Mouse (Mus musculus) adrenal gland, postnatal 4 days (tissue): ENCODE measurements around the gene Sptb. TPM values are rescaled to one million over a fixed set of nuclear protein-coding genes. Genes with fewer than 3 reads are reported as not detected.

Source experiments
- microRNA-seq: library from miRNA; unstranded; fragments of <30 nt; microRNA quantifications from one replicate; pipeline ENCODE4 v1.2.0, GENCODE M21; 2021
- total RNA-seq, 2 experiments: library from RNA; stranded (reverse); gene quantifications; 2 replicates each; pipeline ENCODE4 v1.2.3; 2021

Sptb gene
- total RNA-seq, 2 experiments from 2014 or later = 72.0 to 85.6 TPM

Small RNAs within 50 kb of the gene (microRNA-seq; reads per million reads assigned to microRNA genes)
- not detected for gene Mir5135

Other genes starting within 250 kb of the Sptb start
- gene Plekhg3, start 179.7 kb downstream of the Sptb start, total RNA-seq = 10 to 100 TPM; 21.0 to 29.2 TPM
- 10 to 100 TPM; 82.3 to 84.2 TPM for gene Churc1, start 55.0 kb upstream of the Sptb start, total RNA-seq
- 10 to 100 TPM; 19.4 to 22.1 TPM for gene Fntb, start 55.0 kb upstream of the Sptb start, total RNA-seq
- gene Gpx2, start 85.0 kb upstream of the Sptb start, total RNA-seq = not detected
- gene Rab15, start 112.4 kb upstream of the Sptb start, total RNA-seq = 10 to 100 TPM in 1 of 2 experiments, 1 to 10 TPM in 1; 6.4 to 10.1 TPM